In genomic region chr10:66348398-66348797, GRCm38 (mm10) we compare ENCODE assay signal across 11 mouse cellular contexts.
"Had no signal": no experiment of that assay in that cellular context is flagged by ENCODE, and none has a peak within 500 bp of the region (broad histone marks: within the 10 kb centered on the region; RNA-seq: fewer than 3 reads in every experiment).

No protein-coding gene starts in this region.

- H3K27me3 ChIP-seq: limb, embryonic 13.5 days; neural tube, embryonic 12.5 days had no signal

- H3K4me1 ChIP-seq: limb, embryonic 13.5 days; neural tube, embryonic 12.5 days had no signal

- H3K4me3 ChIP-seq: limb, embryonic 13.5 days; neural tube, embryonic 12.5 days had no signal

- ATAC-seq: intestine, postnatal 0 days had no signal

- H3K4me2 ChIP-seq: limb, embryonic 13.5 days; neural tube, embryonic 12.5 days had no signal

- DNase-seq: layer of hippocampus, adult 9-11 months; left cerebral cortex, postnatal 4 days; lung, adult 18-20 months; midbrain, embryonic 14.5 days; retina, postnatal 1 day; right cerebral cortex, postnatal 25 days; thymus, postnatal 4 days had no signal

- H3K27ac ChIP-seq: limb, embryonic 13.5 days; liver, embryonic 14.5 days; neural tube, embryonic 12.5 days had no signal

- H3K9ac ChIP-seq: limb, embryonic 13.5 days; liver, embryonic 14.5 days; neural tube, embryonic 12.5 days had no signal

- H3K36me3 ChIP-seq: limb, embryonic 13.5 days; neural tube, embryonic 12.5 days had no signal

- H3K9me3 ChIP-seq: limb, embryonic 13.5 days; neural tube, embryonic 12.5 days had no signal
